Comparison of ENCODE assay signal across 42 mouse cellular contexts in the genomic region with DNA sequence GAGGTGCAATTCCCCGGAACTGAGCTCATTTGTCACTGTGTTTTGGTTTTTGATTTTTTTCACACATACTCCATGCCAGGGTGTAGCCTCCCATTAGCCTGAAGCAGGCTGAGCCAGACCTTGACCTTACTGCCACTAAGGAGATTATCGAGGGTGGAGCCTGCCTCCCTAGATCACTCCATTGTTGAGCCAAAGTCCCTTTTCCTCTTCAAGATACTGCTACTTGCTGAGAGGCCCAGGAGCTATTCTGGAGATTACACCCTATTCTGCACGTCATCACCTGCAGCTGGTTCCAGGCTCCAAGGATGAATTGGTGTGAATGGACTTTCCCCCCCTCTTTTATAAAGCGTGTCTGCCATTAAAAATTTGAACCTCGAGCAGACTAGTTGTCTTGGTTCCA. TPM values are rescaled to one million over a fixed set of nuclear protein-coding genes. Genes with fewer than 3 reads are reported as not detected.
"Had no signal": no experiment of that assay in that cellular context is flagged by ENCODE, and none has a peak within 500 bp of the region (broad histone marks: within the 10 kb centered on the region; RNA-seq: fewer than 3 reads in every experiment).

No protein-coding gene starts in this region.

- H3K27me3 ChIP-seq: heart, embryonic 12.5 days; heart, embryonic 13.5 days; heart, embryonic 15.5 days; hindbrain, embryonic 12.5 days; hindbrain, embryonic 13.5 days; hindbrain, embryonic 15.5 days; kidney, embryonic 15.5 days had no signal

- H3K4me1 ChIP-seq: heart, embryonic 12.5 days; heart, embryonic 13.5 days; heart, embryonic 15.5 days; hindbrain, embryonic 10.5 days; hindbrain, embryonic 12.5 days; hindbrain, embryonic 13.5 days; hindbrain, embryonic 15.5 days; kidney, embryonic 15.5 days had no signal

- H3K9me3 ChIP-seq: heart, embryonic 12.5 days; heart, embryonic 13.5 days; heart, embryonic 15.5 days; hindbrain, embryonic 12.5 days; hindbrain, embryonic 13.5 days; hindbrain, embryonic 15.5 days; kidney, embryonic 15.5 days had no signal

- H3K4me2 ChIP-seq: heart, embryonic 11.5 days; heart, embryonic 12.5 days; heart, embryonic 13.5 days; heart, embryonic 15.5 days; hindbrain, embryonic 12.5 days; hindbrain, embryonic 13.5 days; hindbrain, embryonic 14.5 days; hindbrain, embryonic 15.5 days; kidney, embryonic 15.5 days had no signal

- H3K4me3 ChIP-seq: heart, adult 2 months; heart, embryonic 12.5 days; heart, embryonic 13.5 days; heart, embryonic 15.5 days; hindbrain, embryonic 10.5 days; hindbrain, embryonic 12.5 days; hindbrain, embryonic 13.5 days; hindbrain, embryonic 15.5 days; kidney, embryonic 15.5 days; layer of hippocampus, adult 2 months; left cerebral cortex, adult 2 months had no signal

- H3K36me3 ChIP-seq: heart, embryonic 12.5 days; heart, embryonic 13.5 days; heart, embryonic 15.5 days; hindbrain, embryonic 10.5 days; hindbrain, embryonic 12.5 days; hindbrain, embryonic 13.5 days; hindbrain, embryonic 15.5 days; kidney, embryonic 15.5 days had no signal

- H3K9ac ChIP-seq: heart, embryonic 12.5 days; heart, embryonic 13.5 days; heart, embryonic 15.5 days; hindbrain, embryonic 12.5 days; hindbrain, embryonic 13.5 days; hindbrain, embryonic 14.5 days; hindbrain, embryonic 15.5 days; kidney, embryonic 15.5 days had no signal

- DNase-seq: heart, adult 2 months; heart, postnatal 10 days; heart, postnatal 14 days; heart, postnatal 36 days; heart, postnatal 4 days; kidney, adult 11 months; kidney, adult 18-20 months; kidney, adult 2 months; kidney, adult 8-10 months; kidney, adult 9 months; kidney, postnatal 10 days; kidney, postnatal 14 days; kidney, postnatal 25 days; kidney, postnatal 36 days; kidney, postnatal 4 days; layer of hippocampus, adult 9-11 months; layer of hippocampus, postnatal 36 days had no signal

- ATAC-seq: hindbrain, embryonic 16.5 days; hindbrain, postnatal 0 days had no signal

- H3K27ac ChIP-seq: heart, adult 2 months; heart, embryonic 13.5 days; heart, embryonic 15.5 days; hindbrain, embryonic 10.5 days; hindbrain, embryonic 12.5 days; hindbrain, embryonic 13.5 days; hindbrain, embryonic 14.5 days; hindbrain, embryonic 15.5 days; hindbrain, postnatal 0 days; kidney, embryonic 15.5 days; kidney, postnatal 0 days; layer of hippocampus, adult 2 months; left cerebral cortex, adult 2 months had no signal

RNA-seq across cellular contexts. Expression of a gene that starts 42.8 kb away (rescaled TPM):
- total RNA-seq: heart, adult 2 months; heart, adult 8-10 months; heart, postnatal 10 days; heart, postnatal 14 days; heart, postnatal 25 days; heart, postnatal 36 days; heart, postnatal 4 days; hematopoietic stem cell, adult 5-6 weeks; left cerebral cortex, adult 2 months had no signal
- polyA plus RNA-seq: heart, embryonic 11.5 days; heart, embryonic 12.5 days; heart, embryonic 13.5 days; heart, embryonic 14.5 days; heart, postnatal 0 days; hindbrain, embryonic 11.5 days; hindbrain, embryonic 12.5 days; inflammation-experienced regulatory T-cells, adult 6 months; intestine, embryonic 14.5 days; kidney, embryonic 14.5 days; kidney, embryonic 15.5 days; large intestine, adult 2 months had no signal
